ENCODE assay signal across 27 mouse cellular contexts in genomic region chr12:21305741-21306140, GRCm38 (mm10). TPM values are rescaled to one million over a fixed set of nuclear protein-coding genes. Genes with fewer than 3 reads are reported as not detected.
DNase-seq lines count a peak whose midpoint lies in the region; ATAC-seq lines count a peak whose summit lies in the region.
"Had no signal": no experiment of that assay in that cellular context is flagged by ENCODE, and none has a peak within 500 bp of the region (broad histone marks: within the 10 kb centered on the region; RNA-seq: fewer than 3 reads in every experiment).

No protein-coding gene starts in this region.

- no peak for ATAC-seq in kidney, embryonic 14.5 days (ENCODE audit: low FRiP score, low TSS enrichment)
- ATAC-seq in kidney, embryonic 15.5 days (replicated peaks; ENCODE audit: low FRiP score): no peak
- ATAC-seq: forebrain, embryonic 14.5 days; forebrain, postnatal 0 days; hindbrain, embryonic 16.5 days; Patski had no signal

- no peak overlapping the region for H3K27ac ChIP-seq in kidney, embryonic 14.5 days (ENCODE audit: low read depth, low read length)
- H3K27ac ChIP-seq in kidney, embryonic 15.5 days: no peak overlapping the region
- H3K27ac ChIP-seq in midbrain, embryonic 10.5 days (replicated peaks): no peak overlapping the region
- H3K27ac ChIP-seq: embryonic facial prominence, embryonic 12.5 days; embryonic facial prominence, embryonic 15.5 days; gastrocnemius, adult 2 months; hindbrain, embryonic 10.5 days; hindbrain, embryonic 13.5 days had no signal

- no peak overlapping the region for H3K9ac ChIP-seq in kidney, embryonic 14.5 days (ENCODE audit: low read depth, low read length)
- no peak overlapping the region for H3K9ac ChIP-seq in kidney, embryonic 15.5 days
- H3K9ac ChIP-seq: embryonic facial prominence, embryonic 12.5 days; embryonic facial prominence, embryonic 15.5 days; forebrain, postnatal 0 days; hindbrain, embryonic 13.5 days had no signal

- WGBS in kidney, embryonic 14.5 days: 89% methylated on average over 4 of the region's 4 CpGs
- 93% methylated on average over 4 of the region's 4 CpGs for WGBS in kidney, embryonic 15.5 days
- WGBS in midbrain, embryonic 10.5 days: 89% methylated on average over 4 of the region's 4 CpGs

- H3K36me3 ChIP-seq in kidney, embryonic 14.5 days (ENCODE audit: control insufficient read depth, insufficient read depth, low read length): peaks cover 90% of the 10 kb centered on the region
- H3K36me3 ChIP-seq in kidney, embryonic 15.5 days: peaks cover 97% of the 10 kb centered on the region
- H3K36me3 ChIP-seq in midbrain, embryonic 10.5 days: peaks cover 99% of the 10 kb centered on the region

- H3K27me3 ChIP-seq in kidney, embryonic 14.5 days (ENCODE audit: control insufficient read depth, insufficient read depth, low read length): no peaks in the 10 kb centered on the region
- H3K27me3 ChIP-seq in kidney, embryonic 15.5 days: no peaks in the 10 kb centered on the region
- no peaks in the 10 kb centered on the region for H3K27me3 ChIP-seq in midbrain, embryonic 10.5 days (ENCODE audit: low read depth, poor library complexity, severe bottlenecking)
- H3K27me3 ChIP-seq: CH12.LX; embryonic facial prominence, embryonic 12.5 days; embryonic facial prominence, embryonic 15.5 days; hindbrain, embryonic 13.5 days; Patski had no signal

- H3K4me2 ChIP-seq in kidney, embryonic 14.5 days (replicated peaks; ENCODE audit: low read depth, low read length): no peak overlapping the region
- no peak overlapping the region for H3K4me2 ChIP-seq in kidney, embryonic 15.5 days
- H3K4me2 ChIP-seq: embryonic facial prominence, embryonic 12.5 days; embryonic facial prominence, embryonic 15.5 days; heart, embryonic 11.5 days; hindbrain, embryonic 13.5 days had no signal

- H3K9me3 ChIP-seq in kidney, embryonic 14.5 days (ENCODE audit: control insufficient read depth, low read length): no peaks in the 10 kb centered on the region
- H3K9me3 ChIP-seq in kidney, embryonic 15.5 days (replicated peaks): no peaks in the 10 kb centered on the region
- H3K9me3 ChIP-seq in midbrain, embryonic 10.5 days (replicated peaks): no peaks in the 10 kb centered on the region
- H3K9me3 ChIP-seq: embryonic facial prominence, embryonic 12.5 days; embryonic facial prominence, embryonic 15.5 days; G1E; hindbrain, embryonic 10.5 days; hindbrain, embryonic 13.5 days had no signal

- DNase-seq in kidney, adult 11 months: peak; percentile 63
- peak; percentile 72 for DNase-seq in kidney, adult 9 months
- DNase-seq in kidney, postnatal 25 days: peak; percentile 44 to 81
- DNase-seq in cerebellum, adult 8-10 months: no peak
- DNase-seq in midbrain, embryonic 10.5 days (ENCODE audit: low spot score): no peak
- DNase-seq: adrenal gland, adult 2 months; adrenal gland, postnatal 25 days; B cell, adult 2 months; cerebellum, adult 18-20 months; cerebellum, adult 9-11 months; cerebellum, postnatal 25 days; forebrain, postnatal 0 days; gastrocnemius, adult 2 months; gastrocnemius, postnatal 14 days; heart, adult 11 months had no signal

- H3K4me1 ChIP-seq in kidney, embryonic 14.5 days (ENCODE audit: control insufficient read depth, insufficient read depth, low read length): no peaks in the 10 kb centered on the region
- H3K4me1 ChIP-seq in kidney, embryonic 15.5 days: no peaks in the 10 kb centered on the region
- H3K4me1 ChIP-seq in midbrain, embryonic 10.5 days: no peaks in the 10 kb centered on the region
- H3K4me1 ChIP-seq: embryonic facial prominence, embryonic 12.5 days; embryonic facial prominence, embryonic 15.5 days; hindbrain, embryonic 10.5 days; hindbrain, embryonic 13.5 days had no signal

- no peak overlapping the region for H3K4me3 ChIP-seq in kidney, embryonic 14.5 days (ENCODE audit: low read length)
- no peak overlapping the region for H3K4me3 ChIP-seq in kidney, embryonic 15.5 days (replicated peaks)
- no peak overlapping the region for H3K4me3 ChIP-seq in midbrain, embryonic 10.5 days
- H3K4me3 ChIP-seq: embryonic facial prominence, embryonic 12.5 days; embryonic facial prominence, embryonic 15.5 days; gastrocnemius, adult 2 months; hindbrain, embryonic 10.5 days; hindbrain, embryonic 13.5 days had no signal

RNA-seq across cellular contexts. Expression of gene Iah1, which starts 10.4 kb away (rescaled TPM):
- polyA plus RNA-seq in kidney, embryonic 14.5 days (2014; fragmentation: Nextera tagmentation; extraction: Ambion mirVana): 74.6 and 75.2 TPM in 2 replicates
- polyA plus RNA-seq in kidney, embryonic 15.5 days (2015; fragmentation: Nextera tagmentation; extraction: Ambion mirVana): 67.7 and 78.7 TPM in 2 replicates
- polyA plus RNA-seq in midbrain, embryonic 10.5 days (2016; fragmentation: Nextera tagmentation; extraction: Ambion mirVana): 44.8 and 49.3 TPM in 2 replicates

RNA-seq across cellular contexts. Expression of gene Itgb1bp1, which starts 19.7 kb away (rescaled TPM):
- 42.9 and 43.5 TPM in 2 replicates for polyA plus RNA-seq in kidney, embryonic 14.5 days (2014; fragmentation: Nextera tagmentation; extraction: Ambion mirVana)
- polyA plus RNA-seq in kidney, embryonic 15.5 days (2015; fragmentation: Nextera tagmentation; extraction: Ambion mirVana): 45.8 and 46.0 TPM in 2 replicates
- 43.0 and 44.8 TPM in 2 replicates for polyA plus RNA-seq in midbrain, embryonic 10.5 days (2016; fragmentation: Nextera tagmentation; extraction: Ambion mirVana)

RNA-seq across cellular contexts. Expression of gene Cpsf3, which starts 20.6 kb away (rescaled TPM):
- polyA plus RNA-seq in kidney, embryonic 14.5 days (2014; fragmentation: Nextera tagmentation; extraction: Ambion mirVana): 87.6 and 120 TPM in 2 replicates
- polyA plus RNA-seq in kidney, embryonic 15.5 days (2015; fragmentation: Nextera tagmentation; extraction: Ambion mirVana): 112 and 115 TPM in 2 replicates
- 142 and 148 TPM in 2 replicates for polyA plus RNA-seq in midbrain, embryonic 10.5 days (2016; fragmentation: Nextera tagmentation; extraction: Ambion mirVana)

Comparison
In these comparisons a context has a peak if more than half of its experiments do, and no peak if none do; other contexts are left out.
1. DNase-seq: peak in kidney, adult 11 months (single experiment), kidney, adult 9 months (single experiment) and kidney, postnatal 25 days (2 of 2); none in cerebellum, adult 8-10 months (single experiment) and midbrain, embryonic 10.5 days (single experiment).